Mouse (Mus musculus): ENCODE results near the gene Bcl7a.

Gene Bcl7a

GRCm38 (mm10) chr5:123378712-123379111 lies 35.1 kb downstream of the Bcl7a start:
- no peak for DNase-seq

- no peak for DNase-seq
Observed at GRCm38 (mm10) chr5:123379504-123379931, 35.9 kb downstream of the Bcl7a start.

- DNase-seq: peak; percentile 16 to 33
Observed at GRCm38 (mm10) chr5:123381968-123382367, 38.3 kb downstream of the Bcl7a start.

- no peak for DNase-seq
Observed at GRCm38 (mm10) chr5:123382686-123383085, 39.1 kb downstream of the Bcl7a start.

- peak in 1 of 2 experiments; percentile 34 for DNase-seq
Observed at GRCm38 (mm10) chr5:123388452-123388851, 44.8 kb downstream of the Bcl7a start.

GRCm38 (mm10) chr5:123390536-123391441 lies 47.2 kb downstream of the Bcl7a start:
- DNase-seq: no peak

- no peak for DNase-seq
Observed at GRCm38 (mm10) chr5:123391442-123391809, 47.8 kb downstream of the Bcl7a start.

GRCm38 (mm10) chr5:123393786-123394302 lies 50.2 kb downstream of the Bcl7a start:
- no peak for DNase-seq

GRCm38 (mm10) chr5:123394303-123394956 lies 50.8 kb downstream of the Bcl7a start, which contains the start of gene Mlxip:
TSS of gene Mlxip (plus strand) at chr5:123394798.
- peak; percentile 87 to 91 for DNase-seq

- DNase-seq: peak; percentile 53
Observed at GRCm38 (mm10) chr5:123394957-123395881, 51.6 kb downstream of the Bcl7a start.

GRCm38 (mm10) chr5:123396901-123397464 lies 53.3 kb downstream of the Bcl7a start:
- no peak for DNase-seq

- DNase-seq: peak; percentile 47 to 60
Observed at GRCm38 (mm10) chr5:123397786-123398185, 54.2 kb downstream of the Bcl7a start.

GRCm38 (mm10) chr5:123398856-123399498 lies 55.3 kb downstream of the Bcl7a start:
- DNase-seq: no peak

- no peak for DNase-seq
Observed at GRCm38 (mm10) chr5:123404480-123404879, 60.8 kb downstream of the Bcl7a start.

GRCm38 (mm10) chr5:123406952-123407351 lies 63.3 kb downstream of the Bcl7a start:
- no peak for DNase-seq

GRCm38 (mm10) chr5:123408176-123408575 lies 64.5 kb downstream of the Bcl7a start:
- no peak for DNase-seq

GRCm38 (mm10) chr5:123412193-123412592 lies 68.6 kb downstream of the Bcl7a start:
- DNase-seq: no peak

- no peak for DNase-seq
Observed at GRCm38 (mm10) chr5:123413866-123414363, 70.3 kb downstream of the Bcl7a start.

- DNase-seq: no peak
Observed at GRCm38 (mm10) chr5:123416149-123416548, 72.5 kb downstream of the Bcl7a start.

GRCm38 (mm10) chr5:123416566-123417518 lies 73.2 kb downstream of the Bcl7a start:
- no peak for DNase-seq

Measured in thymus, postnatal 36 days (tissue).